Mouse (Mus musculus) embryonic facial prominence, embryonic 10.5 days (tissue): ENCODE data around the gene Slc25a25. TPM values are rescaled to one million over a fixed set of nuclear protein-coding genes. Genes with fewer than 3 reads are reported as not detected.

Experiments used
- DNase-seq: peaks from one replicate; pipeline ENCODE4 v3.0.0-alpha.2; 2017; ENCODE audit warnings: low spot score
- H3K27ac ChIP-seq: fragments of 300-500 bp; sonication (generic); replicated peaks from 2 replicates; pipeline ENCODE4 v1.5.1; 2016; ENCODE audit warnings: mild to moderate bottlenecking
- H3K27me3 ChIP-seq: fragments of 300-500 bp; sonication (generic); replicated peaks from 2 replicates; pipeline ENCODE4 v1.6.1; 2016; ENCODE audit warnings: low read depth, mild to moderate bottlenecking; ENCODE audit not compliant: poor library complexity, severe bottlenecking
- H3K36me3 ChIP-seq: fragments of 300-500 bp; sonication (generic); replicated peaks from 2 replicates; pipeline ENCODE4 v1.6.1; 2016; ENCODE audit warnings: mild to moderate bottlenecking, moderate library complexity
- H3K4me1 ChIP-seq: fragments of 300-500 bp; sonication (generic); 2 replicates; pipeline ENCODE4 v1.6.1; 2016
- H3K4me3 ChIP-seq: fragments of 300-500 bp; sonication (generic); 2 replicates; pipeline ENCODE4 v1.5.1; 2016; ENCODE audit warnings: mild to moderate bottlenecking, moderate library complexity
- H3K9me3 ChIP-seq: fragments of 300-500 bp; sonication (generic); 2 replicates; pipeline ENCODE4 v1.6.1; 2016; ENCODE audit warnings: mild to moderate bottlenecking
- WGBS: fragments of 180-500 bp; shearing (Covaris S2); methylation state at CpG from one replicate; pipeline ENCODE4 v1.1.7; 2016; 5-methylcytosine and 5-hydroxymethylcytosine counted together
- polyA plus RNA-seq: library from polyadenylated mRNA; unstranded; fragments of >200 nt; fragmentation: Nextera tagmentation; extraction: Ambion mirVana; gene quantifications from 2 replicates; pipeline ENCODE4 v1.2.1, GENCODE M21; 2016

Gene Slc25a25
- polyA plus RNA-seq, 1 experiment from 2014 or later = 31.8 TPM

GRCm38 (mm10) chr2:32423481-32424331 lies 27.5 kb downstream of the Slc25a25 start:
- Histone ChIP-seq H3K36me3 (peaks cover 41% of the 10 kb centered on the region), H3K27me3 (no peaks in the 10 kb centered on the region), H3K4me1 (peaks cover 68% of the 10 kb centered on the region), H3K27ac (peak overlapping the region; percentile 76), H3K9me3 (no peaks in the 10 kb centered on the region), H3K4me3 (peak overlapping the region; percentile 60)
- WGBS = 2% methylated on average over 14 of the region's 14 CpGs
- peak; percentile 79 for DNase-seq

GRCm38 (mm10) chr2:32421851-32422251 lies 29.4 kb downstream of the Slc25a25 start:
- Histone ChIP-seq H3K4me3 (no peak overlapping the region), H3K27me3 (no peaks in the 10 kb centered on the region), H3K9me3 (no peaks in the 10 kb centered on the region), H3K36me3 (peaks cover 54% of the 10 kb centered on the region), H3K4me1 (peaks cover 67% of the 10 kb centered on the region), H3K27ac (no peak overlapping the region)
- 95% methylated on average over 6 of the region's 6 CpGs for WGBS
- no peak for DNase-seq

GRCm38 (mm10) chr2:32420647-32421046 lies 30.6 kb downstream of the Slc25a25 start:
- no peaks in the 10 kb centered on the region for H3K9me3 ChIP-seq
- no peak overlapping the region for H3K27ac ChIP-seq
- no peak for DNase-seq
- peaks cover 57% of the 10 kb centered on the region for H3K36me3 ChIP-seq
- H3K4me1 ChIP-seq = peaks cover 70% of the 10 kb centered on the region
- WGBS = 79% methylated on average over 6 of the region's 6 CpGs
- H3K27me3 ChIP-seq = no peaks in the 10 kb centered on the region
- no peak overlapping the region for H3K4me3 ChIP-seq

GRCm38 (mm10) chr2:32420066-32420608 lies 31.1 kb downstream of the Slc25a25 start:
- Histone ChIP-seq H3K27me3 (no peaks in the 10 kb centered on the region), H3K27ac (no peak overlapping the region), H3K9me3 (no peaks in the 10 kb centered on the region), H3K4me3 (no peak overlapping the region), H3K4me1 (peaks cover 65% of the 10 kb centered on the region), H3K36me3 (peaks cover 62% of the 10 kb centered on the region)
- DNase-seq = no peak
- WGBS = 90% methylated on average over 12 of the region's 12 CpGs

DNA sequence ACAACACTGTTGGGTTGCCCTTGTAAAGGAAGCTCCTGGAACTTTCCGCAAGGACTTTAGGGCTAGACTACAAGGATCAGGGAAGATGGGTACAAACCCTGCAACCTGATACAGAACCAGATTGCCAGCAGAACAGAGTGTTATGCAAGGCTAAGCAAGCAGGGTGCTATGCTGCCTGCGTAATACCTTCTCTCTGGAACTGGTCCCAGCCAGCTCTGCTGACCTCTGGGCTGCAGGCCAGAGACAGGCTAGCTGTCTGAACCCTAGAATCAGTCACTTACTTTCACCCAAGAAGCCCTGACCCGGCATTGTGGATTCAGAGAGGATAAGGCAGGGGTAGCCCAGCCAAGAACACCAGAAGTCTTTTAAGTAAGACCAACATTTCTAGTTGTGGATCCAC lies 31.9 kb downstream of the Slc25a25 start:
- peaks cover 70% of the 10 kb centered on the region for H3K36me3 ChIP-seq
- peak overlapping the region; percentile 15; the same call in 1 of the 2 replicates for H3K27ac ChIP-seq
- WGBS = 88% methylated on average over 3 of the region's 3 CpGs
- peaks cover 61% of the 10 kb centered on the region for H3K4me1 ChIP-seq
- H3K27me3 ChIP-seq = no peaks in the 10 kb centered on the region
- DNase-seq = no peak
- H3K9me3 ChIP-seq = no peaks in the 10 kb centered on the region
- no peak overlapping the region for H3K4me3 ChIP-seq

GRCm38 (mm10) chr2:32418430-32419151 lies 32.7 kb downstream of the Slc25a25 start:
- Histone ChIP-seq H3K9me3 (no peaks in the 10 kb centered on the region), H3K36me3 (peaks cover 78% of the 10 kb centered on the region), H3K4me1 (peaks cover 59% of the 10 kb centered on the region), H3K27me3 (no peaks in the 10 kb centered on the region), H3K27ac (0 out of 2 replicates have a peak overlapping the region, but pooled peaks have one; percentile 52), H3K4me3 (no peak overlapping the region)
- WGBS = 66% methylated on average over 12 of the region's 12 CpGs
- peak; percentile 35 for DNase-seq

- Histone ChIP-seq H3K9me3 (no peaks in the 10 kb centered on the region), H3K4me3 (no peak overlapping the region), H3K27ac (no peak overlapping the region), H3K27me3 (no peaks in the 10 kb centered on the region), H3K4me1 (peaks cover 48% of the 10 kb centered on the region), H3K36me3 (peaks cover 79% of the 10 kb centered on the region)
- no peak for DNase-seq
- 90% methylated on average over 8 of the region's 8 CpGs for WGBS
Observed at GRCm38 (mm10) chr2:32417486-32417885, 33.8 kb downstream of the Slc25a25 start.

DNA sequence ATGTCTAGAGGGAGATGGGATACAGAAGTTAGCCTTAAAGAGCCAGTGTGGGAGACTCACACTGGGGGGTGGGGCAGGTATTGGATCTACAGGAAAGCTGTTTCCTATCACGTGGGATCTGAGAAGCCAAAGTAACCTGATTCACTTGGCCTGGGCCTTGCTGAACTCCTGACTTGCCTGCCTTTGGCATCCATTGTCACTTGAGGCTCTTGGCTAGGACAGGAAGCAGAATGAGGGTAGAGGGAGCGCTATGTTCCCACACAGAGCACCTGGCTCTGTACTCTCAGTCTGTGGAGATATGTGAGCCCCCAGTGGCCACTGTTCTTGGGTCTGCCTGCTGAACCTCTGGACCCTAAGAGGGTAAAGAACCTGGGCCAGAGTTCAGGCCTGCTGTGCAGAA lies 34.7 kb downstream of the Slc25a25 start:
- H3K27me3 ChIP-seq = no peaks in the 10 kb centered on the region
- no peak overlapping the region; the same call in 1 of the 2 replicates for H3K27ac ChIP-seq
- WGBS = 77% methylated on average over 2 of the region's 2 CpGs
- H3K9me3 ChIP-seq = no peaks in the 10 kb centered on the region
- H3K36me3 ChIP-seq = peaks cover 79% of the 10 kb centered on the region
- H3K4me1 ChIP-seq = peaks cover 44% of the 10 kb centered on the region
- H3K4me3 ChIP-seq = no peak overlapping the region
- no peak for DNase-seq

- H3K36me3 ChIP-seq = peaks cover 73% of the 10 kb centered on the region
- H3K4me1 ChIP-seq = peaks cover 48% of the 10 kb centered on the region
- no peak overlapping the region for H3K27ac ChIP-seq
- H3K27me3 ChIP-seq = no peaks in the 10 kb centered on the region
- WGBS = 92% methylated on average over 12 of the region's 12 CpGs
- no peak overlapping the region for H3K4me3 ChIP-seq
- no peaks in the 10 kb centered on the region for H3K9me3 ChIP-seq
- no peak for DNase-seq
Observed at GRCm38 (mm10) chr2:32415801-32416200, 35.4 kb downstream of the Slc25a25 start.

DNA sequence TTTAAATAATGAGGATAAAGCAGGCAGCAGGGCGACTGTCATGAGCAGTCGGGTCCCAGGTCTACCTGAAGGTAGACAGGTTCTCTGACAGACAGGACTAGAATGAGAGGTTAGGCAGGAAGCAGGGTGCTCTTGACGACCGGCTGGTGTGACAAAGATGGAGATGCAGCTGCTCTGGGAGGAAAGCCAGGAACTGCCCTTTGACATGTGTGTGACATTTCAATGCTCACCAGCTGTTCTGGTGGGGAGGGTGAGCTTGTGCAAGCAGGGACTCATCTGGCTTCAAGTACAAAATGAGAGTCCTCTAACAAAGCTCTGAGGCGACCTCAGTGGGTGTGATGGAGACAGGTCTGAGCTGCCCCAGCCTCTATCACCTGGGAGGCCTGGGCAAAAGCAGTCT lies 37.3 kb downstream of the Slc25a25 start:
- DNase-seq = no peak
- Histone ChIP-seq H3K27ac (0 out of 2 replicates have a peak overlapping the region, but pooled peaks have one; percentile 11), H3K4me1 (peaks cover 45% of the 10 kb centered on the region), H3K36me3 (peaks cover 54% of the 10 kb centered on the region), H3K9me3 (no peaks in the 10 kb centered on the region), H3K27me3 (no peaks in the 10 kb centered on the region), H3K4me3 (no peak overlapping the region)
- WGBS = 55% methylated on average over 5 of the region's 5 CpGs

GRCm38 (mm10) chr2:32412742-32413531 lies 38.3 kb downstream of the Slc25a25 start:
- Histone ChIP-seq H3K4me1 (peaks cover 44% of the 10 kb centered on the region), H3K9me3 (no peaks in the 10 kb centered on the region), H3K4me3 (no peak overlapping the region), H3K36me3 (peaks cover 44% of the 10 kb centered on the region), H3K27ac (no peak overlapping the region), H3K27me3 (no peaks in the 10 kb centered on the region)
- DNase-seq = no peak
- 89% methylated on average over 6 of the region's 6 CpGs for WGBS

- no peak for DNase-seq
- peaks cover 32% of the 10 kb centered on the region for H3K4me1 ChIP-seq
- 88% methylated on average over 7 of the region's 7 CpGs for WGBS
- no peaks in the 10 kb centered on the region for H3K27me3 ChIP-seq
- no peak overlapping the region for H3K4me3 ChIP-seq
- H3K27ac ChIP-seq = no peak overlapping the region
- no peaks in the 10 kb centered on the region for H3K9me3 ChIP-seq
- H3K36me3 ChIP-seq = peaks cover 29% of the 10 kb centered on the region
Observed at GRCm38 (mm10) chr2:32411407-32411806, 39.8 kb downstream of the Slc25a25 start.
